Mouse (Mus musculus): Measurements from ENCODE around the gene Mylip.

GRCm38 (mm10) chr13:45454044-45454443 lies 64.5 kb downstream of the Mylip start:
- TF ChIP-seq EP300 (IDR thresholded peaks at IDR 0.05; ENCODE audit: insufficient read depth, low read depth, low read length): no peak
- no peak for TF ChIP-seq CTCF (IDR thresholded peaks at IDR 0.05; ENCODE audit: low read depth, low read length)
- no peak for TF ChIP-seq POLR2A (IDR thresholded peaks at IDR 0.05; ENCODE audit: insufficient read depth, low read length)

Measured in ES-Bruce4 (cell line).